Mouse (Mus musculus): ENCODE measurements around the gene Spock1. TPM values are rescaled to one million over a fixed set of nuclear protein-coding genes. Genes with fewer than 3 reads are reported as not detected.

Spock1 gene
- polyA plus RNA-seq, 1 experiment: 0.06 TPM

GRCm38 (mm10) chr13:57930283-57930682, 22.2 kb upstream of the Spock1 start:
- DNase-seq: no peak
- Histone ChIP-seq H3K4me3 (replicated peaks; ENCODE audit: extremely low read depth, low read depth, low read length) (no peak overlapping the region), H3K4me1 (ENCODE audit: control insufficient read depth, insufficient read depth, low read length) (no peaks in the 10 kb centered on the region)
- no peak for TF ChIP-seq CTCF (IDR thresholded peaks at IDR 0.05; ENCODE audit: insufficient read depth, low read length)
- no peak for TF ChIP-seq POLR2A (IDR thresholded peaks at IDR 0.05; ENCODE audit: borderline replicate concordance, extremely low read depth, low read depth, low read length)
- WGBS: 54% methylated on average over 2 of the region's 2 CpGs

GRCm38 (mm10) chr13:57919947-57920346, 11.8 kb upstream of the Spock1 start:
- DNase-seq: no peak

GRCm38 (mm10) chr13:57911171-57911570, 3.0 kb upstream of the Spock1 start:
- DNase-seq: no peak
- Histone ChIP-seq H3K4me3 (replicated peaks; ENCODE audit: extremely low read depth, low read depth, low read length) (no peak overlapping the region), H3K4me1 (ENCODE audit: control insufficient read depth, insufficient read depth, low read length) (no peaks in the 10 kb centered on the region)
- TF ChIP-seq CTCF (IDR thresholded peaks at IDR 0.05; ENCODE audit: insufficient read depth, low read length) (no peak), POLR2A (IDR thresholded peaks at IDR 0.05; ENCODE audit: borderline replicate concordance, extremely low read depth, low read depth, low read length) (no peak)
- 68% methylated on average over 9 of the region's 9 CpGs for WGBS

More at GRCm38 (mm10) chr13:57919947-57920346, 11.8 kb upstream of the Spock1 start:
- TF ChIP-seq POLR2A (IDR thresholded peaks at IDR 0.05; ENCODE audit: borderline replicate concordance, extremely low read depth, low read depth, low read length): no peak
- no peak for TF ChIP-seq CTCF (IDR thresholded peaks at IDR 0.05; ENCODE audit: insufficient read depth, low read length)
- no peaks in the 10 kb centered on the region for H3K4me1 ChIP-seq (ENCODE audit: control insufficient read depth, insufficient read depth, low read length)
- 84% methylated on average over 4 of the region's 4 CpGs for WGBS
- H3K4me3 ChIP-seq (replicated peaks; ENCODE audit: extremely low read depth, low read depth, low read length): no peak overlapping the region

GRCm38 (mm10) chr13:57907428-57908265, 485 bp downstream of the Spock1 start:
- no peaks in the 10 kb centered on the region for H3K4me1 ChIP-seq (ENCODE audit: control insufficient read depth, insufficient read depth, low read length)
- DNase-seq: no peak
- 6% methylated on average over 60 of the region's 60 CpGs for WGBS
- no peak overlapping the region for H3K4me3 ChIP-seq (replicated peaks; ENCODE audit: extremely low read depth, low read depth, low read length)
- TF ChIP-seq POLR2A (IDR thresholded peaks at IDR 0.05; ENCODE audit: borderline replicate concordance, extremely low read depth, low read depth, low read length) (no peak), CTCF (IDR thresholded peaks at IDR 0.05; ENCODE audit: insufficient read depth, low read length) (no peak)

GRCm38 (mm10) chr13:57894597-57894996, 13.5 kb downstream of the Spock1 start:
- DNase-seq: no peak
- H3K4me3 ChIP-seq (replicated peaks; ENCODE audit: extremely low read depth, low read depth, low read length): no peak overlapping the region
- WGBS: 87% methylated on average over 8 of the region's 8 CpGs
- H3K4me1 ChIP-seq (ENCODE audit: control insufficient read depth, insufficient read depth, low read length): no peaks in the 10 kb centered on the region
- TF ChIP-seq POLR2A (IDR thresholded peaks at IDR 0.05; ENCODE audit: borderline replicate concordance, extremely low read depth, low read depth, low read length) (no peak), CTCF (IDR thresholded peaks at IDR 0.05; ENCODE audit: insufficient read depth, low read length) (no peak)

- no peaks in the 10 kb centered on the region for H3K4me1 ChIP-seq (ENCODE audit: control insufficient read depth, insufficient read depth, low read length)
- DNase-seq: no peak
- WGBS: 50% methylated on average over 9 of the region's 9 CpGs
- TF ChIP-seq CTCF (IDR thresholded peaks at IDR 0.05; ENCODE audit: insufficient read depth, low read length) (no peak), POLR2A (IDR thresholded peaks at IDR 0.05; ENCODE audit: borderline replicate concordance, extremely low read depth, low read depth, low read length) (no peak)
- H3K4me3 ChIP-seq (replicated peaks; ENCODE audit: extremely low read depth, low read depth, low read length): no peak overlapping the region
Measured at GRCm38 (mm10) chr13:57889708-57890107, 18.4 kb downstream of the Spock1 start.

GRCm38 (mm10) chr13:57889050-57889449, 19.1 kb downstream of the Spock1 start:
- Histone ChIP-seq H3K4me1 (ENCODE audit: control insufficient read depth, insufficient read depth, low read length) (no peaks in the 10 kb centered on the region), H3K4me3 (replicated peaks; ENCODE audit: extremely low read depth, low read depth, low read length) (no peak overlapping the region)
- WGBS: 14% methylated on average over 6 of the region's 6 CpGs
- no peak for TF ChIP-seq POLR2A (IDR thresholded peaks at IDR 0.05; ENCODE audit: borderline replicate concordance, extremely low read depth, low read depth, low read length)
- DNase-seq: no peak

- 61% methylated on average over 4 of the region's 4 CpGs for WGBS
- H3K4me1 ChIP-seq (ENCODE audit: control insufficient read depth, insufficient read depth, low read length): no peaks in the 10 kb centered on the region
- DNase-seq: no peak
- TF ChIP-seq POLR2A (IDR thresholded peaks at IDR 0.05; ENCODE audit: borderline replicate concordance, extremely low read depth, low read depth, low read length): no peak
- TF ChIP-seq CTCF (IDR thresholded peaks at IDR 0.05; ENCODE audit: insufficient read depth, low read length): no peak
- H3K4me3 ChIP-seq (replicated peaks; ENCODE audit: extremely low read depth, low read depth, low read length): no peak overlapping the region
Measured at GRCm38 (mm10) chr13:57879817-57880216, 28.3 kb downstream of the Spock1 start.

GRCm38 (mm10) chr13:57878797-57879196, 29.3 kb downstream of the Spock1 start:
- 90% methylated on average over 11 of the region's 11 CpGs for WGBS
- TF ChIP-seq CTCF (IDR thresholded peaks at IDR 0.05; ENCODE audit: insufficient read depth, low read length) (no peak), POLR2A (IDR thresholded peaks at IDR 0.05; ENCODE audit: borderline replicate concordance, extremely low read depth, low read depth, low read length) (no peak)
- Histone ChIP-seq H3K4me3 (replicated peaks; ENCODE audit: extremely low read depth, low read depth, low read length) (no peak overlapping the region), H3K4me1 (ENCODE audit: control insufficient read depth, insufficient read depth, low read length) (no peaks in the 10 kb centered on the region)
- DNase-seq: no peak

- TF ChIP-seq CTCF (IDR thresholded peaks at IDR 0.05; ENCODE audit: insufficient read depth, low read length): no peak
Measured at GRCm38 (mm10) chr13:57877782-57878181, 30.4 kb downstream of the Spock1 start.

More at GRCm38 (mm10) chr13:57877782-57878181, 30.4 kb downstream of the Spock1 start:
- 54% methylated on average over 10 of the region's 10 CpGs for WGBS
- DNase-seq: no peak
- Histone ChIP-seq H3K4me1 (ENCODE audit: control insufficient read depth, insufficient read depth, low read length) (no peaks in the 10 kb centered on the region), H3K4me3 (replicated peaks; ENCODE audit: extremely low read depth, low read depth, low read length) (no peak overlapping the region)

Measured in lung, adult 2 months (tissue).